Mouse (Mus musculus) hindbrain, embryonic 10.5 days (tissue): ENCODE results near the gene Cdk5rap3. TPM values are rescaled to one million over a fixed set of nuclear protein-coding genes. Genes with fewer than 3 reads are reported as not detected.

Experiments used
- DNase-seq: peaks from one replicate; pipeline ENCODE4 v3.0.0-alpha.2; 2017; ENCODE audit warnings: low spot score
- H3K27ac ChIP-seq: fragments of 300-500 bp; sonication (generic); 2 replicates; pipeline ENCODE4 v1.5.1; 2016; ENCODE audit warnings: mild to moderate bottlenecking, moderate library complexity
- H3K27me3 ChIP-seq: fragments of 300-500 bp; sonication (generic); 2 replicates; pipeline ENCODE4 v1.6.1; 2016; ENCODE audit warnings: mild to moderate bottlenecking; ENCODE audit not compliant: poor library complexity, insufficient read depth, severe bottlenecking
- H3K36me3 ChIP-seq: fragments of 300-500 bp; sonication (generic); 2 replicates; pipeline ENCODE4 v1.6.1; 2016; ENCODE audit warnings: mild to moderate bottlenecking, moderate library complexity
- H3K4me1 ChIP-seq: fragments of 300-500 bp; sonication (generic); replicated peaks from 2 replicates; pipeline ENCODE4 v1.6.1; 2016; ENCODE audit warnings: mild to moderate bottlenecking
- H3K4me3 ChIP-seq: fragments of 300-500 bp; sonication (generic); 2 replicates; pipeline ENCODE4 v1.5.1; 2016; ENCODE audit warnings: mild to moderate bottlenecking, moderate library complexity
- H3K9me3 ChIP-seq: fragments of 300-500 bp; sonication (generic); 2 replicates; pipeline ENCODE4 v1.6.1; 2016; ENCODE audit warnings: mild to moderate bottlenecking, moderate library complexity
- WGBS: fragments of 180-500 bp; shearing (Covaris S2); methylation state at CpG from one replicate; pipeline ENCODE4 v1.1.7; 2016; 5-methylcytosine and 5-hydroxymethylcytosine counted together
- polyA plus RNA-seq: library from polyadenylated mRNA; unstranded; fragments of >200 nt; fragmentation: Nextera tagmentation; extraction: Ambion mirVana; gene quantifications from 2 replicates; pipeline ENCODE4 v1.2.1, GENCODE M21; 2016

Gene Cdk5rap3
- polyA plus RNA-seq, 1 experiment from 2014 or later, result 124 TPM

- Histone ChIP-seq H3K4me1 (peaks cover 44% of the 10 kb centered on the region), H3K27me3 (no peaks in the 10 kb centered on the region), H3K4me3 (no peak overlapping the region), H3K27ac (no peak overlapping the region), H3K9me3 (no peaks in the 10 kb centered on the region), H3K36me3 (no peaks in the 10 kb centered on the region)
- DNase-seq, result no peak
- WGBS, result 84% methylated on average over 4 of the region's 4 CpGs
These were observed 56.7 kb downstream of the Cdk5rap3 start for GRCm38 (mm10) chr11:96859635-96860034.

- 88% methylated on average over 5 of the region's 5 CpGs for WGBS
- H3K36me3 ChIP-seq, result no peaks in the 10 kb centered on the region
- H3K27me3 ChIP-seq, result no peaks in the 10 kb centered on the region
- H3K4me1 ChIP-seq, result peaks cover 24% of the 10 kb centered on the region
- H3K4me3 ChIP-seq, result no peak overlapping the region
- DNase-seq, result no peak
- H3K27ac ChIP-seq, result no peak overlapping the region
- H3K9me3 ChIP-seq, result no peaks in the 10 kb centered on the region
These were observed 58.9 kb downstream of the Cdk5rap3 start for GRCm38 (mm10) chr11:96857446-96857845.

Other genes starting within 250 kb of the Cdk5rap3 start
- gene Snx11, start 138.9 kb downstream of the Cdk5rap3 start, polyA plus RNA-seq, result 28.0 and 30.4 TPM in 2 replicates
- gene Cbx1, start 127.4 kb downstream of the Cdk5rap3 start, polyA plus RNA-seq, result 158 and 198 TPM in 2 replicates
- gene Nfe2l1, start 86.5 kb downstream of the Cdk5rap3 start, polyA plus RNA-seq, result 65.7 and 71.8 TPM in 2 replicates
- 42.9 and 44.2 TPM in 2 replicates for gene Copz2, start 66.6 kb downstream of the Cdk5rap3 start, polyA plus RNA-seq
- 0.37 and 0.75 TPM in 2 replicates for gene Prr15l, start 11.6 kb upstream of the Cdk5rap3 start, polyA plus RNA-seq
- gene Pnpo, start 27.5 kb upstream of the Cdk5rap3 start, polyA plus RNA-seq, result 31.4 and 36.4 TPM in 2 replicates
- gene Sp2, start 66.5 kb upstream of the Cdk5rap3 start, polyA plus RNA-seq, result 29.5 and 31.4 TPM in 2 replicates
- gene Sp6, start 96.9 kb upstream of the Cdk5rap3 start, polyA plus RNA-seq, result 1.6 and 2.3 TPM in 2 replicates
- 38.3 and 39.4 TPM in 2 replicates for gene Scrn2, start 113.4 kb upstream of the Cdk5rap3 start, polyA plus RNA-seq
- gene Lrrc46, start 124.9 kb upstream of the Cdk5rap3 start, polyA plus RNA-seq, result 3.5 and 6.8 TPM in 2 replicates
- gene Mrpl10, start 125.1 kb upstream of the Cdk5rap3 start, polyA plus RNA-seq, result 78.9 and 80.7 TPM in 2 replicates
- gene Osbpl7, start 134.1 kb upstream of the Cdk5rap3 start, polyA plus RNA-seq, result 9.4 and 10.7 TPM in 2 replicates
- 0.29 TPM in 2 replicates for gene Tbx21, start 198.8 kb upstream of the Cdk5rap3 start, polyA plus RNA-seq
- gene Tbkbp1, start 235.0 kb upstream of the Cdk5rap3 start, polyA plus RNA-seq, result 3.6 and 6.4 TPM in 2 replicates